Mouse (Mus musculus): ENCODE measurements around the gene Coro1b.

DNA sequence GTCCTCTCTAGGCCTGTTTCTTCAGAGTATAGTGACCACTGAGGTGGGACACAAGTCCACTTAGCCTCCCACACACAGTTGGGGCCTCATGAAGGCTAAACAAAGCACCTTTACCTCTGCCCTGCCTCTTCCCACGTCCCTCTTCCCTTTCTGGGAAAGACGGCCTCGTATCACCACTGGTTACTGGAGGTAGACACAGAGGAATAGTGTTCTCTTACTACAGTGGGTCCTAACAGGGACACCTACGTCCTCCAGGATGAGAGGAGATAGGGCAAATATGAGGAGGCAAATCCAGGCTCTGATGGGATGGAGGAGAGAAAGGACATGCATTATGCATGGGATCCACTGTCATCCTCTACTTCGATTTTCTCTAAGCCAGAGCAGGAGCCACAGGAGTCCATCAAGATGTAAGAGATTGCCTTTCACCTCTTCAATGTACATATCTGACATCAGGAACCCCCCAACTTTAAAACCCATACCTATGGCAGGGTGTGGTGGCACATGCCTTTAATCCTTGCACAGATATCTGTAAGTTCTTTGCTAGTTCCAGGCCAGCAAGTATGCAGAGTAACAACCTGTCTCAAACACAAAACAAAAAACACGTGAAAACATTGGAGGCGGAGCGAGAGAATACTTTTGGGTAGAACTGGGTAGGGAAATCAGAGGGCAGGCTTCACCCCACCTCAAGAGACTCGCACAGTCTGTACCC, 483 bp upstream of the Coro1b start:
- TF ChIP-seq TCF12 (IDR thresholded peaks at IDR 0.05; ENCODE audit: insufficient read depth, poor library complexity, severe bottlenecking) (no peak), POLR2A (IDR thresholded peaks at IDR 0.05; ENCODE audit: insufficient read length, low read depth) (no peak), REST (IDR thresholded peaks at IDR 0.05; ENCODE audit: insufficient read depth, insufficient read length) (no peak), E2F4 (IDR thresholded peaks at IDR 0.05; ENCODE audit: insufficient read depth) (no peak), POLR2AphosphoS2 (IDR thresholded peaks at IDR 0.05; ENCODE audit: insufficient read length, low read depth) (no peak), TCF3 (IDR thresholded peaks at IDR 0.05; ENCODE audit: insufficient read length, low read depth) (no peak), CEBPB (IDR thresholded peaks at IDR 0.05; ENCODE audit: insufficient read depth, poor library complexity, severe bottlenecking) (no peak)

Data from myocyte (in vitro differentiated cells).